Mouse (Mus musculus): ENCODE measurements around the gene Gmps. TPM values are rescaled to one million over a fixed set of nuclear protein-coding genes. Genes with fewer than 3 reads are reported as not detected.

Gene Gmps
- polyA plus RNA-seq (2015; fragmentation: Nextera tagmentation; extraction: Ambion mirVana) = 28.1 and 29.1 TPM in 2 replicates

GRCm38 (mm10) chr3:63975955-63976908 lies at the start of gene Gmps:
Gmps (plus strand) TSS chr3:63976106.

GRCm38 (mm10) chr3:63928878-63929859 lies 46.7 kb upstream of the Gmps start, which contains the start of gene E130311K13Rik:
E130311K13Rik (minus strand) TSS chr3:63929472.

GRCm38 (mm10) chr3:63964100-63964921 lies 11.6 kb upstream of the Gmps start, which contains the start of gene Slc33a1:
Slc33a1 (minus strand) TSS chr3:63964768.

Other genes with a start within 250 kb of the Gmps start
- gene Plch1, start 76.6 kb upstream of the Gmps start, polyA plus RNA-seq (2015; fragmentation: Nextera tagmentation; extraction: Ambion mirVana) = 4.8 and 6.1 TPM in 2 replicates
- 10.8 and 10.9 TPM in 2 replicates for gene E130311K13Rik, start 46.6 kb upstream of the Gmps start, polyA plus RNA-seq (2015; fragmentation: Nextera tagmentation; extraction: Ambion mirVana)
- 19.4 and 22.5 TPM in 2 replicates for gene Slc33a1, start 11.3 kb upstream of the Gmps start, polyA plus RNA-seq (2015; fragmentation: Nextera tagmentation; extraction: Ambion mirVana)
- gene Vmn2r1, start 105.4 kb downstream of the Gmps start, polyA plus RNA-seq (2015; fragmentation: Nextera tagmentation; extraction: Ambion mirVana) = 0.08 and 0.23 TPM in 2 replicates
- gene Vmn2r2, start 165.8 kb downstream of the Gmps start, polyA plus RNA-seq (2015; fragmentation: Nextera tagmentation; extraction: Ambion mirVana) = 0.10 and 0.12 TPM in 2 replicates

Data from neural tube, postnatal 0 days (tissue).